Mouse (Mus musculus) spleen, adult 2 months (tissue): ENCODE measurements around the gene Gm29609.

ENCODE experiments used
- CTCF ChIP-seq: fragments of 200-500 bp; IDR thresholded peaks from 2 replicates; pipeline ENCODE4 v1.5.1; 2011; ENCODE audit warnings: mild to moderate bottlenecking, inconsistent platforms; ENCODE audit not compliant: insufficient read depth, insufficient read length, insufficient replicate concordance; ENCODE audit errors: extremely low read depth
- POLR2A ChIP-seq: fragments of 200-500 bp; IDR thresholded peaks from 2 replicates; pipeline ENCODE4 v1.6.1; 2011; ENCODE audit warnings: low read depth, low read length, inconsistent platforms

GRCm38 (mm10) chr5:31108000-31108490 is 71.7 kb downstream of the Gm29609 start, which contains the start of gene Slc30a3:
- TF ChIP-seq CTCF (no peak), POLR2A (no peak)
